Mouse (Mus musculus) CH12.LX (cell line): ENCODE measurements around the gene Ints1. TPM values are rescaled to one million over a fixed set of nuclear protein-coding genes. Genes with fewer than 3 reads are reported as not detected.

Source experiments
- DNase-seq: peaks from one replicate; pipeline ENCODE4 v3.0.0-alpha.2; 2013; ENCODE audit errors: extremely low read depth
- H3K27ac ChIP-seq: 2 replicates; pipeline ENCODE4 v1.5.1; 2012; ENCODE audit warnings: low read depth, mild to moderate bottlenecking, control low read depth, moderate library complexity; ENCODE audit not compliant: insufficient read depth
- H3K27me3 ChIP-seq: replicated peaks from 2 replicates; pipeline ENCODE3; 2012; ENCODE audit warnings: inconsistent platforms
- H3K36me3 ChIP-seq, 2 experiments: replicated peaks in 1 of 2; 2 replicates each; pipeline versions ENCODE3 to v1.6.1; 2012; ENCODE audit warnings: inconsistent platforms in 1 of 2, low read length in 1 of 2, mild to moderate bottlenecking in 1 of 2, mixed read lengths in 1 of 2, moderate library complexity in 1 of 2; ENCODE audit not compliant: control insufficient read depth in 1 of 2, insufficient read depth in 1 of 2
- H3K4me1 ChIP-seq, 2 experiments: 2 replicates each; pipeline ENCODE4 v1.6.1; 2012; ENCODE audit warnings: inconsistent platforms in 1 of 2, moderate library complexity in 1 of 2; ENCODE audit not compliant: insufficient read depth in 2 of 2, control insufficient read depth in 1 of 2
- H3K4me2 ChIP-seq: 2 replicates; pipeline ENCODE4 v1.6.1; 2012; ENCODE audit warnings: low read depth, mild to moderate bottlenecking, control low read depth; ENCODE audit not compliant: poor library complexity, insufficient read depth, severe bottlenecking
- H3K4me3 ChIP-seq, 3 experiments: fragments of 150-350 bp in 1 of 3; sonication (generic) in 1 of 3; replicated peaks in 1 of 3; 2 replicates each; pipeline versions ENCODE3 to v1.5.1; 2011 to 2012; ENCODE audit warnings: low read depth in 2 of 3, low read length in 2 of 3, mild to moderate bottlenecking in 2 of 3, moderate library complexity in 2 of 3, control low read depth in 1 of 3, improper control_type of control experiment in 1 of 3, inconsistent platforms in 1 of 3, mixed read lengths in 1 of 3; ENCODE audit not compliant: poor library complexity in 1 of 3
- H3K79me2 ChIP-seq: replicated peaks from 2 replicates; pipeline ENCODE4 v1.6.1; 2012; ENCODE audit warnings: mild to moderate bottlenecking, moderate library complexity; ENCODE audit not compliant: control insufficient read depth, poor library complexity, insufficient read depth, severe bottlenecking; ENCODE audit errors: extremely low read depth
- H3K9ac ChIP-seq: 2 replicates; pipeline ENCODE4 v1.6.1; 2012; ENCODE audit warnings: low read depth, mild to moderate bottlenecking, control low read depth, moderate library complexity; ENCODE audit not compliant: insufficient read depth
- H3K9me3 ChIP-seq: replicated peaks from 2 replicates; pipeline ENCODE3; 2012; ENCODE audit warnings: low read length, inconsistent platforms, mixed read lengths
- CHD1 ChIP-seq: IDR thresholded peaks from 2 replicates; pipeline ENCODE4 v1.6.1; 2012; ENCODE audit warnings: low read depth, low read length, improper control_type of control experiment, inconsistent platforms
- CHD2 ChIP-seq: IDR thresholded peaks from 2 replicates; pipeline ENCODE4 v1.6.1; 2011; ENCODE audit warnings: low read length, improper control_type of control experiment
- EP300 ChIP-seq: IDR thresholded peaks from 2 replicates; pipeline ENCODE4 v1.6.1; 2011; ENCODE audit warnings: low read length, improper control_type of control experiment
- ETS1 ChIP-seq: conservative IDR thresholded peaks from 2 replicates; pipeline ENCODE4 v1.6.1; 2012; ENCODE audit warnings: low read depth, mild to moderate bottlenecking, inconsistent platforms, low read length, improper control_type of control experiment, moderate library complexity
- IRF4 ChIP-seq: IDR thresholded peaks from 2 replicates; pipeline ENCODE4 v1.6.1; 2014; ENCODE audit warnings: low read depth, mild to moderate bottlenecking, inconsistent platforms, low read length, improper control_type of control experiment
- JUN ChIP-seq: IDR thresholded peaks from 2 replicates; pipeline ENCODE4 v1.6.1; 2011; ENCODE audit warnings: low read depth, mild to moderate bottlenecking, low read length, improper control_type of control experiment, moderate library complexity; ENCODE audit not compliant: insufficient read depth
- JUND ChIP-seq: conservative IDR thresholded peaks from 2 replicates; pipeline ENCODE4 v1.6.1; 2011; ENCODE audit warnings: low read depth, low read length, improper control_type of control experiment
- MAZ ChIP-seq: IDR thresholded peaks from 2 replicates; pipeline ENCODE4 v1.6.1; 2012; ENCODE audit warnings: low read depth, mild to moderate bottlenecking, inconsistent platforms, low read length, improper control_type of control experiment, moderate library complexity
- MEF2A ChIP-seq: IDR thresholded peaks from 2 replicates; pipeline ENCODE4 v1.6.1; 2014; ENCODE audit warnings: low read depth, mild to moderate bottlenecking, inconsistent platforms, low read length, improper control_type of control experiment, borderline replicate concordance
- PAX5 ChIP-seq: IDR thresholded peaks from 2 replicates; pipeline ENCODE4 v1.6.1; 2012; ENCODE audit warnings: low read length, inconsistent platforms, mixed read lengths
- POLR2A ChIP-seq: IDR thresholded peaks from 2 replicates; pipeline ENCODE4 v1.6.1; 2011; ENCODE audit warnings: low read depth, mild to moderate bottlenecking, improper control_type of control experiment, low read length
- POLR2AphosphoS2 ChIP-seq: IDR thresholded peaks from 2 replicates; pipeline ENCODE4 v1.6.1; 2011; ENCODE audit warnings: low read depth, low read length, improper control_type of control experiment
- UBTF ChIP-seq: IDR thresholded peaks from 2 replicates; pipeline ENCODE4 v1.6.1; 2012; ENCODE audit warnings: low read depth, mild to moderate bottlenecking, inconsistent platforms, low read length, improper control_type of control experiment, moderate library complexity
- USF2 ChIP-seq: conservative IDR thresholded peaks from 2 replicates; pipeline ENCODE4 v1.6.1; 2011; ENCODE audit warnings: low read depth, low read length, improper control_type of control experiment
- ZC3H11A ChIP-seq: IDR thresholded peaks from 2 replicates; pipeline ENCODE4 v1.6.1; 2012; ENCODE audit warnings: low read depth, mild to moderate bottlenecking, inconsistent platforms, low read length, improper control_type of control experiment
- ZMIZ1 ChIP-seq: IDR thresholded peaks from 2 replicates; pipeline ENCODE4 v1.6.1; 2012; ENCODE audit warnings: low read depth, mild to moderate bottlenecking, inconsistent platforms, low read length, improper control_type of control experiment
- dilution Hi-C: fragments of 300-500 bp; cut with MboI; formaldehyde crosslinking; loops from 2 replicates; pipeline ENCODE4 v1.14.3; 2020; ENCODE audit warnings: low sequenced_read_pairs; ENCODE audit not compliant: extremely low pct_unique_long_range_greater_than_20kb, extremely low pct_ligation_motif_present
- in situ Hi-C: fragments of 300-500 bp; cut with MboI; formaldehyde crosslinking; loops from 3 replicates; pipeline ENCODE4 v1.14.3; 2019; ENCODE audit warnings: low sequenced_read_pairs, low pct_ligation_motif_present, low pct_unique_long_range_greater_than_20kb, mixed read lengths
- polyA plus RNA-seq: library from polyadenylated mRNA; unstranded; fragments of >175 nt; gene quantifications from 2 replicates; pipeline ENCODE4 v1.2.1, GENCODE M21; 2012; ENCODE audit warnings: low read depth; ENCODE audit not compliant: insufficient read length
- total RNA-seq, 2 experiments: library from RNA; depleted of rRNA; stranded (reverse); fragments of 300-350 nt in 1 of 2; fragments of >200 nt in 1 of 2; gene quantifications; 2 replicates each; pipeline ENCODE4 v1.2.3; 2012 to 2014

The Ints1 gene
- total and polyA plus RNA-seq, 3 experiments = 19.8 to 88.2 (median 72.1) TPM

GRCm38 (mm10) chr5:139805924-139806323 is 30.4 kb upstream of the Ints1 start:
- no peak overlapping the region for H3K27ac ChIP-seq
- TF ChIP-seq JUND = no peak
- no peak for TF ChIP-seq ZMIZ1
- TF ChIP-seq CHD1 = no peak
- TF ChIP-seq JUN = no peak
- TF ChIP-seq, all 38 proteins: peak for 0
- peaks cover 3% of the 10 kb centered on the region for H3K9me3 ChIP-seq
- no peak for DNase-seq
- no peak overlapping the region for H3K9ac ChIP-seq
- no peaks in the 10 kb centered on the region for H3K4me1 ChIP-seq
- H3K27me3 ChIP-seq = peaks cover 2% of the 10 kb centered on the region
- H3K4me3 ChIP-seq = no peak overlapping the region
- no peaks in the 10 kb centered on the region for H3K79me2 ChIP-seq
- H3K36me3 ChIP-seq = peaks cover 10 to 19% of the 10 kb centered on the region in 2 experiments
- dilution Hi-C loops (no loop called here), in situ Hi-C loops (no loop called here)
- no peak overlapping the region for H3K4me2 ChIP-seq

GRCm38 (mm10) chr5:139804573-139805111 is 29.2 kb upstream of the Ints1 start:
- TF ChIP-seq POLR2AphosphoS2 (no peak), USF2 (no peak), UBTF (no peak), MAZ (no peak), PAX5 (no peak), POLR2A (no peak), CHD2 (no peak), MEF2A (no peak), EP300 (no peak), IRF4 (no peak), ETS1 (no peak), ZC3H11A (no peak), JUND (no peak)
- H3K79me2 ChIP-seq = no peaks in the 10 kb centered on the region
- H3K4me3 ChIP-seq = no peak overlapping the region
- no peaks in the 10 kb centered on the region for H3K4me1 ChIP-seq
- no peak overlapping the region for H3K4me2 ChIP-seq
- no peak for DNase-seq
- H3K9ac ChIP-seq = no peak overlapping the region
- peaks cover 2% of the 10 kb centered on the region for H3K27me3 ChIP-seq
- peaks cover 3% of the 10 kb centered on the region for H3K9me3 ChIP-seq
- peaks cover 23 to 32% of the 10 kb centered on the region in 2 experiments for H3K36me3 ChIP-seq
- dilution Hi-C loops = no loop called here
- no peak overlapping the region for H3K27ac ChIP-seq
- in situ Hi-C loops = no loop called here
